Mouse (Mus musculus) B cell, adult 62 days (primary cell): ENCODE measurements around the gene Kdelc2. TPM values are rescaled to one million over a fixed set of nuclear protein-coding genes. Genes with fewer than 3 reads are reported as not detected.

Experiments used
- total RNA-seq: library from RNA; stranded (reverse); gene quantifications from 4 replicates; pipeline ENCODE4 v1.2.4, GENCODE M21; 2023

The Kdelc2 gene
- 0.37 to 0.60 TPM (median 0.54 TPM) in 4 replicates for total RNA-seq

DNA sequence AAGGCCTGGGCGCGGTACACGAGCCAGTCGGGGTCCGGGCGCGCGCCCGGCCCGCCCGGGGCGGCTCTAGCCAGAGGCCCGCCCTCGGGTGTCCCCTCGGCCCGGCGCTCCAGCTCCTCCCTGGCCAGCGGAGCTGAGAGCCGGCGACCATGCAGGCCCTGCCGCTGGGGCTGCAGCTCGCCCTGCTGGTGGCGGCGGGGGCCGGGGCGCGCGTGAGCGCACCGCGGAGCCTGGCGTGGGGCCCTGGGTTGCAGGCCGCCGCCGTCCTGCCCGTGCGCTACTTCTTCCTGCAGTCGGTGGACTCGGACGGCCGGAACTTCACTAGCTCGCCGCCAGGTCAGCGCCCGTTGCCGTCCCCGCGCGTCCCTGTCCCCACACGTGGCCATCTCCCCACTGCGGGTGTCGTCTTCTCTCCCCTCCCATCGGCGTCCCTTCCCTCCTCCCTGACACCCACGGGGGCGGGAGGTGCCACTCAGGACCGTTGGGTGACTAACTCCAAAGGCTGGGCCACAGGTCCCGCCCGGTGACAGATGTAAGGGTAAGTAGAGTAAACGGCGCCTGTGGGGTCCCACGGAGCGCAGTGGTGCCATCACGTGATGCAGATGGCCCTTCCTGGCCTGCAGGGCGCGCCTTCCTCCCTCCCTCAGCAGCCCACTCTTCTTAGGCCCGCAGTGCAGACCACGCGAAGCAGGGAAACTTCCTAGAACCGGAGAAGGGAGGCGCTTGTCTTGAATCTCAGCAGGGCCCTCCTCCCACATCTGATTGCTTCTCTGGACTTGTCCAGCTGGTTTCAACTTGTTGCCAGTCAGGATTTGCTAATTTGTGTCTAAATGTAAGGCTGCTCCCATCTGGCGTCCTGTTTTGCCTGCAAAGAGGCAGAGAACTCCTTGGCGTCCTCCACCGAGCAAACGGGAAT is at the start of gene Kdelc2:
TSS of gene Kdelc2 (plus strand) at position 75 of the 916 bp plus-strand sequence.

DNA sequence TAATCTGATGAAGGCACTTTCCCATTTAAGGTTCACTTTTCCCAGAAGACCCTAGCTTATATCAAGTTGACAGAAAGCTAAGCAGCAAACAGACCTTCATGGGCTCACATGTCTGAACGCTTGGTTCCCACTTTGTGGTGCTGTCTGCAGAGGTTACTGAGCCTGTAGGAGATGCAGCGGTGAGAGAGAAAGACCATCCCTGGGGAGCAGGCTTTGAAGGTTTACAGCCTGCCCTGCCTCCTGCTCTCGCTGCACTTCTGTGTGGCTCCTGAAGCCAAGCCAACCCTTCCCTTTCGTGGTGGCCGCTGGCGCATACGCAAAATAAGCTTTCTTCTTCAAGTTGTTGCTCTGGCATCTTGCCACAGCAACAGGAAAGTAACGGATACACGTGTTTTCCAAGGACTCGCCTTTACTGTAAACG is 18.5 kb downstream of the Kdelc2 start, which contains the start of gene 4930550C14Rik:
TSS of gene 4930550C14Rik (plus strand) at position 35 of the 421 bp plus-strand sequence.

Other genes starting within 250 kb of the Kdelc2 start
- 34.0 to 38.2 TPM (median 37.1 TPM) in 4 replicates for gene Ddx10, start 136.0 kb upstream of the Kdelc2 start, total RNA-seq
- not detected in 4 replicates for gene Exph5, start 82.4 kb upstream of the Kdelc2 start, total RNA-seq
- gene 4930550C14Rik, start 18.3 kb downstream of the Kdelc2 start, total RNA-seq: not detected in 4 replicates
- gene Atm, start 152.7 kb downstream of the Kdelc2 start, total RNA-seq: 52.0 to 67.0 TPM (median 60.7 TPM) in 4 replicates
- gene Npat, start 153.0 kb downstream of the Kdelc2 start, total RNA-seq: 19.2 to 25.0 TPM (median 19.9 TPM) in 4 replicates
- 18.9 to 24.8 TPM (median 22.7 TPM) in 4 replicates for gene Acat1, start 226.4 kb downstream of the Kdelc2 start, total RNA-seq